In genomic region chr6:124702102-124702783, GRCm38 (mm10) we compare ENCODE assay signal across 11 mouse cellular contexts. TPM values are rescaled to one million over a fixed set of nuclear protein-coding genes. Genes with fewer than 3 reads are reported as not detected.
DNase-seq lines count a peak whose midpoint lies in the region; ATAC-seq and TF ChIP-seq lines count a peak whose summit lies in the region.
"Had no signal": no experiment of that assay in that cellular context is flagged by ENCODE, and none has a peak within 500 bp of the region (broad histone marks: within the 10 kb centered on the region; RNA-seq: fewer than 3 reads in every experiment).

No protein-coding gene starts in this region.

- H3K4me2 ChIP-seq in hindbrain, embryonic 14.5 days (replicated peaks), result no peak overlapping the region
- H3K4me2 ChIP-seq in hindbrain, postnatal 0 days (ENCODE audit: low read depth, low read length), result no peak overlapping the region
- no peak overlapping the region for H3K4me2 ChIP-seq in neural tube, embryonic 12.5 days (replicated peaks)
- H3K4me2 ChIP-seq in limb, embryonic 12.5 days, result no peak overlapping the region
- no peak overlapping the region for H3K4me2 ChIP-seq in stomach, postnatal 0 days (replicated peaks; ENCODE audit: low read depth)
- H3K4me2 ChIP-seq: limb, embryonic 15.5 days had no signal

- peaks cover 76% of the 10 kb centered on the region for H3K36me3 ChIP-seq in hindbrain, embryonic 14.5 days (replicated peaks; ENCODE audit: control insufficient read depth, insufficient read depth)
- peaks cover 44% of the 10 kb centered on the region for H3K36me3 ChIP-seq in hindbrain, postnatal 0 days (ENCODE audit: insufficient read depth, low read length)
- H3K36me3 ChIP-seq in neural tube, embryonic 12.5 days, result peaks cover 64% of the 10 kb centered on the region
- peaks cover 83% of the 10 kb centered on the region for H3K36me3 ChIP-seq in limb, embryonic 12.5 days
- H3K36me3 ChIP-seq in stomach, postnatal 0 days (ENCODE audit: control insufficient read depth, insufficient read depth, low read length), result peaks cover 17% of the 10 kb centered on the region; the same call in 1 of the 2 replicates

- H3K27me3 ChIP-seq in hindbrain, embryonic 14.5 days (ENCODE audit: control insufficient read depth, insufficient read depth, low read length), result no peaks in the 10 kb centered on the region
- H3K27me3 ChIP-seq in hindbrain, postnatal 0 days (ENCODE audit: insufficient read depth, low read length), result no peaks in the 10 kb centered on the region
- no peaks in the 10 kb centered on the region for H3K27me3 ChIP-seq in neural tube, embryonic 12.5 days (replicated peaks)
- no peaks in the 10 kb centered on the region for H3K27me3 ChIP-seq in limb, embryonic 12.5 days
- no peaks in the 10 kb centered on the region for H3K27me3 ChIP-seq in stomach, postnatal 0 days (ENCODE audit: control insufficient read depth, insufficient read depth, low read length)
- H3K27me3 ChIP-seq: CH12.LX; limb, embryonic 15.5 days had no signal

- peak; percentile 15; the same call in 1 of the 2 replicates for ATAC-seq in hindbrain, embryonic 14.5 days (ENCODE audit: low FRiP score)
- no peak for ATAC-seq in hindbrain, postnatal 0 days
- ATAC-seq in neural tube, embryonic 12.5 days (ENCODE audit: low FRiP score, low read depth), result peak; percentile 55
- 0 out of 2 replicates have a peak, but pooled peaks have one; percentile 27 for ATAC-seq in limb, embryonic 12.5 days (ENCODE audit: insufficient number of reproducible peaks, insufficient read depth, low FRiP score, low TSS enrichment, low read depth)
- 0 out of 2 replicates have a peak, but pooled peaks have one; percentile 10 for ATAC-seq in stomach, postnatal 0 days (ENCODE audit: low FRiP score, low TSS enrichment)

- no peak for TF ChIP-seq CTCF in hindbrain, postnatal 0 days (IDR thresholded peaks at IDR 0.05; ENCODE audit: low read depth)
- peak; percentile 60 for TF ChIP-seq CTCF in stomach, postnatal 0 days (IDR thresholded peaks at IDR 0.05; ENCODE audit: low read depth)

- 95% methylated on average over 17 of the region's 17 CpGs for WGBS in hindbrain, embryonic 14.5 days
- 91% methylated on average over 17 of the region's 17 CpGs for WGBS in hindbrain, postnatal 0 days
- 93% methylated on average over 17 of the region's 17 CpGs for WGBS in neural tube, embryonic 12.5 days
- 94% methylated on average over 17 of the region's 17 CpGs for WGBS in limb, embryonic 12.5 days
- 85% methylated on average over 17 of the region's 17 CpGs for WGBS in stomach, postnatal 0 days

- no peak overlapping the region for H3K27ac ChIP-seq in hindbrain, embryonic 14.5 days
- H3K27ac ChIP-seq in hindbrain, postnatal 0 days, result no peak overlapping the region
- H3K27ac ChIP-seq in neural tube, embryonic 12.5 days, result no peak overlapping the region
- no peak overlapping the region for H3K27ac ChIP-seq in limb, embryonic 12.5 days
- H3K27ac ChIP-seq in stomach, postnatal 0 days (replicated peaks), result no peak overlapping the region
- H3K27ac ChIP-seq: limb, embryonic 15.5 days had no signal

- no peak overlapping the region for H3K9ac ChIP-seq in hindbrain, embryonic 14.5 days
- no peak overlapping the region for H3K9ac ChIP-seq in hindbrain, postnatal 0 days (replicated peaks; ENCODE audit: low read length)
- no peak overlapping the region for H3K9ac ChIP-seq in neural tube, embryonic 12.5 days
- H3K9ac ChIP-seq in limb, embryonic 12.5 days (replicated peaks), result no peak overlapping the region
- no peak overlapping the region for H3K9ac ChIP-seq in stomach, postnatal 0 days (ENCODE audit: low read length)
- H3K9ac ChIP-seq: limb, embryonic 15.5 days had no signal

- DNase-seq in hindbrain, embryonic 14.5 days (ENCODE audit: low spot score), result no peak
- DNase-seq in hindbrain, postnatal 0 days (ENCODE audit: low spot score), result no peak
- DNase-seq in neural tube, embryonic 10.5 days (ENCODE audit: extremely low spot score, low spot score), result no peak
- no peak for DNase-seq in stomach, postnatal 0 days (ENCODE audit: low spot score)
- no peak for DNase-seq in embryo, embryonic 10 days (ENCODE audit: low spot score)
- DNase-seq in spleen, postnatal 10 days (ENCODE audit: low spot score in 2 of 2), result no peak

- no peak for TF ChIP-seq EP300 in stomach, postnatal 0 days (optimal IDR thresholded peaks at IDR 0.05)

- H3K9me3 ChIP-seq in hindbrain, embryonic 14.5 days (ENCODE audit: control insufficient read depth, low read length), result no peaks in the 10 kb centered on the region
- H3K9me3 ChIP-seq in hindbrain, postnatal 0 days (ENCODE audit: low read length), result no peaks in the 10 kb centered on the region
- H3K9me3 ChIP-seq in neural tube, embryonic 12.5 days, result no peaks in the 10 kb centered on the region
- H3K9me3 ChIP-seq in limb, embryonic 12.5 days, result no peaks in the 10 kb centered on the region
- no peaks in the 10 kb centered on the region for H3K9me3 ChIP-seq in stomach, postnatal 0 days (ENCODE audit: control insufficient read depth, low read length)
- H3K9me3 ChIP-seq: limb, embryonic 15.5 days had no signal

- H3K4me3 ChIP-seq in hindbrain, embryonic 14.5 days (replicated peaks; ENCODE audit: low read length), result no peak overlapping the region
- no peak overlapping the region for H3K4me3 ChIP-seq in hindbrain, postnatal 0 days (ENCODE audit: low read length)
- no peak overlapping the region for H3K4me3 ChIP-seq in neural tube, embryonic 12.5 days
- H3K4me3 ChIP-seq in limb, embryonic 12.5 days (replicated peaks), result no peak overlapping the region
- H3K4me3 ChIP-seq in stomach, postnatal 0 days (ENCODE audit: low read depth, low read length), result no peak overlapping the region
- H3K4me3 ChIP-seq: gastrocnemius, adult 2 months; limb, embryonic 15.5 days had no signal

- no peaks in the 10 kb centered on the region for H3K4me1 ChIP-seq in hindbrain, embryonic 14.5 days (replicated peaks; ENCODE audit: control insufficient read depth, insufficient read depth, low read length)
- no peaks in the 10 kb centered on the region for H3K4me1 ChIP-seq in hindbrain, postnatal 0 days (ENCODE audit: insufficient read depth, low read length)
- H3K4me1 ChIP-seq in neural tube, embryonic 12.5 days, result 0 out of 2 replicates have a peak, but pooled peaks cover 3% of the 10 kb centered on the region
- H3K4me1 ChIP-seq in limb, embryonic 12.5 days (replicated peaks), result no peaks in the 10 kb centered on the region
- no peaks in the 10 kb centered on the region for H3K4me1 ChIP-seq in stomach, postnatal 0 days (replicated peaks; ENCODE audit: control insufficient read depth, insufficient read depth)

RNA-seq across cellular contexts. Expression of gene Emg1, which starts 9.7 kb away (rescaled TPM):
- 91.4 and 94.1 TPM in 2 replicates for polyA plus RNA-seq in hindbrain, embryonic 14.5 days (2014; fragmentation: Nextera tagmentation; extraction: Ambion mirVana)
- 75.8 and 102 TPM in 2 replicates for total RNA-seq in hindbrain, postnatal 0 days (2014; rRNA removed)
- 100 and 102 TPM in 2 replicates for polyA plus RNA-seq in hindbrain, postnatal 0 days (2015; fragmentation: Nextera tagmentation; extraction: Ambion mirVana)
- 159 and 161 TPM in 2 replicates for polyA plus RNA-seq in neural tube, embryonic 12.5 days (2016; fragmentation: Nextera tagmentation; extraction: Ambion mirVana)
- polyA plus RNA-seq in limb, embryonic 12.5 days (2016; fragmentation: Nextera tagmentation; extraction: Ambion mirVana), result 199 and 219 TPM in 2 replicates
- 93.9 and 94.8 TPM in 2 replicates for polyA plus RNA-seq in stomach, postnatal 0 days (2015; fragmentation: Nextera tagmentation; extraction: Ambion mirVana)

RNA-seq across cellular contexts. Expression of gene Phb2, which starts 9.9 kb away (rescaled TPM):
- polyA plus RNA-seq in hindbrain, embryonic 14.5 days (2014; fragmentation: Nextera tagmentation; extraction: Ambion mirVana), result 241 and 242 TPM in 2 replicates
- total RNA-seq in hindbrain, postnatal 0 days (2014; rRNA removed), result 218 and 223 TPM in 2 replicates
- polyA plus RNA-seq in hindbrain, postnatal 0 days (2015; fragmentation: Nextera tagmentation; extraction: Ambion mirVana), result 267 and 270 TPM in 2 replicates
- polyA plus RNA-seq in neural tube, embryonic 12.5 days (2016; fragmentation: Nextera tagmentation; extraction: Ambion mirVana), result 312 and 315 TPM in 2 replicates
- polyA plus RNA-seq in limb, embryonic 12.5 days (2016; fragmentation: Nextera tagmentation; extraction: Ambion mirVana), result 358 and 367 TPM in 2 replicates
- polyA plus RNA-seq in stomach, postnatal 0 days (2015; fragmentation: Nextera tagmentation; extraction: Ambion mirVana), result 230 and 237 TPM in 2 replicates

RNA-seq across cellular contexts. Expression of gene Ptpn6, which starts 36.3 kb away (rescaled TPM):
- polyA plus RNA-seq in hindbrain, embryonic 14.5 days (2014; fragmentation: Nextera tagmentation; extraction: Ambion mirVana), result 3.5 and 4.3 TPM in 2 replicates
- total RNA-seq in hindbrain, postnatal 0 days (2014; rRNA removed), result 3.8 and 3.9 TPM in 2 replicates
- polyA plus RNA-seq in hindbrain, postnatal 0 days (2015; fragmentation: Nextera tagmentation; extraction: Ambion mirVana), result 4.3 and 4.8 TPM in 2 replicates
- polyA plus RNA-seq in neural tube, embryonic 12.5 days (2016; fragmentation: Nextera tagmentation; extraction: Ambion mirVana), result 4.8 and 6.6 TPM in 2 replicates
- polyA plus RNA-seq in limb, embryonic 12.5 days (2016; fragmentation: Nextera tagmentation; extraction: Ambion mirVana), result 6.0 and 6.4 TPM in 2 replicates
- polyA plus RNA-seq in stomach, postnatal 0 days (2015; fragmentation: Nextera tagmentation; extraction: Ambion mirVana), result 13.1 and 15.8 TPM in 2 replicates

RNA-seq across cellular contexts. Expression of gene Grcc10, which starts 38.9 kb away (rescaled TPM):
- polyA plus RNA-seq in hindbrain, embryonic 14.5 days (2014; fragmentation: Nextera tagmentation; extraction: Ambion mirVana), result 616 and 701 TPM in 2 replicates
- 212 and 236 TPM in 2 replicates for total RNA-seq in hindbrain, postnatal 0 days (2014; rRNA removed)
- polyA plus RNA-seq in hindbrain, postnatal 0 days (2015; fragmentation: Nextera tagmentation; extraction: Ambion mirVana), result 643 and 649 TPM in 2 replicates
- 527 and 552 TPM in 2 replicates for polyA plus RNA-seq in neural tube, embryonic 12.5 days (2016; fragmentation: Nextera tagmentation; extraction: Ambion mirVana)
- 479 and 511 TPM in 2 replicates for polyA plus RNA-seq in limb, embryonic 12.5 days (2016; fragmentation: Nextera tagmentation; extraction: Ambion mirVana)
- polyA plus RNA-seq in stomach, postnatal 0 days (2015; fragmentation: Nextera tagmentation; extraction: Ambion mirVana), result 292 and 310 TPM in 2 replicates

RNA-seq across cellular contexts. Expression of gene Lpcat3, which starts 39.4 kb away (rescaled TPM):
- polyA plus RNA-seq in hindbrain, embryonic 14.5 days (2014; fragmentation: Nextera tagmentation; extraction: Ambion mirVana), result 42.4 and 42.9 TPM in 2 replicates
- 32.0 and 48.5 TPM in 2 replicates for total RNA-seq in hindbrain, postnatal 0 days (2014; rRNA removed)
- polyA plus RNA-seq in hindbrain, postnatal 0 days (2015; fragmentation: Nextera tagmentation; extraction: Ambion mirVana), result 49.5 and 53.3 TPM in 2 replicates
- 39.0 and 44.0 TPM in 2 replicates for polyA plus RNA-seq in neural tube, embryonic 12.5 days (2016; fragmentation: Nextera tagmentation; extraction: Ambion mirVana)
- polyA plus RNA-seq in limb, embryonic 12.5 days (2016; fragmentation: Nextera tagmentation; extraction: Ambion mirVana), result 46.9 and 49.1 TPM in 2 replicates
- 78.8 and 79.6 TPM in 2 replicates for polyA plus RNA-seq in stomach, postnatal 0 days (2015; fragmentation: Nextera tagmentation; extraction: Ambion mirVana)
